Mouse (Mus musculus): ENCODE measurements around the gene Otop2.

GRCm38 (mm10) chr11:115376722-115377121, 69.8 kb downstream of the Otop2 start:
- TF ChIP-seq EP300 (IDR thresholded peaks at IDR 0.05; ENCODE audit: low read depth) (no peak), CTCF (IDR thresholded peaks at IDR 0.05; ENCODE audit: low read depth) (no peak)
